Mouse (Mus musculus) neural tube, embryonic 12.5 days (tissue): Measurements from ENCODE around the gene Olfr612. TPM values are rescaled to one million over a fixed set of nuclear protein-coding genes. Genes with fewer than 3 reads are reported as not detected.
"Not testable (repeated sequence)": the region's sequence is repeated elsewhere in the genome, so short reads cannot be mapped to it uniquely, and the experiment has no call there.

ENCODE experiments used
- ATAC-seq: fragments of 200-750 bp; cut with Nextera tagmentation; 2 replicates; pipeline ENCODE4 v1.8.0; 2017; ENCODE audit warnings: low read depth, mild to moderate bottlenecking, moderate TSS enrichment, moderate library complexity; ENCODE audit not compliant: low FRiP score
- H3K27ac ChIP-seq: fragments of 300-500 bp; sonication (generic); 2 replicates; pipeline ENCODE4 v1.5.1; 2016
- H3K27me3 ChIP-seq: fragments of 300-500 bp; sonication (generic); replicated peaks from 2 replicates; pipeline ENCODE4 v1.6.1; 2016; ENCODE audit warnings: mild to moderate bottlenecking
- H3K36me3 ChIP-seq: fragments of 300-500 bp; sonication (generic); 2 replicates; pipeline ENCODE4 v1.6.1; 2016; ENCODE audit warnings: mild to moderate bottlenecking
- H3K4me1 ChIP-seq: fragments of 300-500 bp; sonication (generic); 2 replicates; pipeline ENCODE4 v1.6.1; 2016
- H3K4me2 ChIP-seq: fragments of 300-500 bp; sonication (generic); replicated peaks from 2 replicates; pipeline ENCODE4 v1.6.1; 2016; ENCODE audit warnings: mild to moderate bottlenecking
- H3K4me3 ChIP-seq: fragments of 300-500 bp; sonication (generic); 2 replicates; pipeline ENCODE4 v1.5.1; 2016
- H3K9ac ChIP-seq: fragments of 300-500 bp; sonication (generic); 2 replicates; pipeline ENCODE4 v1.6.1; 2016; ENCODE audit warnings: mild to moderate bottlenecking
- H3K9me3 ChIP-seq: fragments of 300-500 bp; sonication (generic); 2 replicates; pipeline ENCODE4 v1.6.1; 2016; ENCODE audit warnings: mild to moderate bottlenecking
- WGBS: fragments of 180-500 bp; shearing (Covaris S2); methylation state at CpG from one replicate; pipeline ENCODE4 v1.1.7; 2016; 5-methylcytosine and 5-hydroxymethylcytosine counted together
- microRNA-seq: library from miRNA; unstranded; fragments of <30 nt; microRNA quantifications from one replicate; pipeline ENCODE4, GENCODE M21; 2017
- polyA plus RNA-seq: library from polyadenylated mRNA; unstranded; fragments of >200 nt; fragmentation: Nextera tagmentation; extraction: Ambion mirVana; gene quantifications from 2 replicates; pipeline ENCODE4 v1.2.1, GENCODE M21; 2016

The Olfr612 gene
- not detected in 2 replicates for polyA plus RNA-seq

DNA sequence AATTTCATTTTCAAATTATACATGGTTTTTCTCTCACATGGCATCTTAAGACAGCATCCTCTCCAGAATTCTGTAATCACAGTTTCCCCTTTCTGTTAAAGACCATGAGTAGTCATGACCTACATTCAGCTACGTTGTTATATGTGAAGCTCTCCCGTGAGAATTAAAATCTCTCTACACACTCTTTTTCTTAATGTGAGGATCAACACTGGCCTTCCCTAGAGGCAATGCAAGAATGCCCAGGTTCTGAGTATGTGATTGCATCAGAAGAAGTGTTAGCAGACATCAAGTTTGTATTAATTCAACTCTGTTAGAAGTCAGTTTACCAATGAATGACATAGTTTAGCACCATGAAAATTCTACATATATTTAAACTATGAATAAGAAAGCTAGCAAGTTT lies at the start of gene Olfr612:
TSS of gene Olfr612 (minus strand) at position 101 of the 400 bp plus-strand sequence.
- H3K4me3 ChIP-seq, H3K9me3 ChIP-seq, H3K36me3 ChIP-seq, H3K9ac ChIP-seq, H3K4me2 ChIP-seq, H3K27ac ChIP-seq, ATAC-seq, H3K4me1 ChIP-seq, H3K27me3 ChIP-seq: not testable (repeated sequence)
- WGBS = 87% methylated on average over 2 of the region's 2 CpGs

DNA sequence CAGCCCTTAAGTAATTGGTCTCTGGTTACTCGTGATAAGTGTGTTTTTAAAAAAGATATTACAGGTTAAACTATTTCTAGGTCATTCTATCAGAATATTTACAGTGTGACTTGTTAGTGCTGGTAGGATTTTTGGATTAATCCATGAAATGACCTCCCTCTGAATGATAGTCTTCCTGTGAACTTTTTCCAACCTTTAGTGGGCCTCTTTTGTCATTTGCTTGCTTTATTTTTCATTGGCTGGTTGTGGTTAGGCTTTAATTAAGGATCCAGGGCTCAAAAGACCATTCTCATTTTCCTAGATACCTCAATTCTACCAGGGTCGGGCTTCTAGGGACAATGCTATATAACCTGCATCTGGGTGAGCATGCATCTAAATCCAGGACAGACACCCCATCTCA lies 47.3 kb upstream of the Olfr612 start, which contains the start of gene Olfr618:
TSS of gene Olfr618 (plus strand) at position 301 of the 400 bp plus-strand sequence.
- WGBS = 67% methylated on average over 2 of the region's 2 CpGs
- no peak within 1 kb of the TSS for H3K9ac ChIP-seq

DNA sequence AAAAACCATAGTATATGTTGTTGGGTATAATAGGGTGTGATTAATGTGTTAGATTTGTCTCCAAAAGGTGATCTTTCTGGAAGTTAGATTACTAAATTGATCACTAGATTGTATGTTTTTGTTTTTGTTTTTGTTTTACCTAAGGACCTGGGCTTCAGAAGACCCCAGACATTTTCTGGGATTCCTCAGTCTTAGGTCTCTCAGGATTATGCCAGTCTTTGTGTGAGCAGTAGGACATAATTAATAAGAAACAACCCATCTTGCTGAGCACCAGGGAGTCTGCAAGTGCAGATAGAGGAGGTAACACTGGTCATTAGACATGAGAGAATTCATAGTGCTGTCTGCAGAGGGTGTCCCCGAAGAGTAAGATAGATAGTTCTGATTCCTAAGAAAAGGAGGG lies 30.2 kb upstream of the Olfr612 start, which contains the start of gene Olfr617:
TSS of gene Olfr617 (plus strand) at position 301 of the 400 bp plus-strand sequence.
- H3K27ac ChIP-seq = no peak within 1 kb of the TSS
- no peak within 1 kb of the TSS for H3K4me2 ChIP-seq
- H3K4me1 ChIP-seq = no peaks in the 10 kb centered on the region
- WGBS = 81% methylated on average over 1 of the region's 1 CpGs
- H3K9ac ChIP-seq = no peak within 1 kb of the TSS
- H3K27me3 ChIP-seq = no peaks in the 10 kb centered on the region
- no peak within 1 kb of the TSS for H3K4me3 ChIP-seq
- no peaks in the 10 kb centered on the region for H3K9me3 ChIP-seq
- ATAC-seq = no peak
- H3K36me3 ChIP-seq = no peaks in the 10 kb centered on the region

More for the DNA sequence above, 47.3 kb upstream of the Olfr612 start, which contains the start of gene Olfr618:
- Histone ChIP-seq H3K36me3 (no peaks in the 10 kb centered on the region), H3K4me2 (no peak within 1 kb of the TSS), H3K4me1 (no peaks in the 10 kb centered on the region), H3K27me3 (no peaks in the 10 kb centered on the region), H3K9me3 (no peaks in the 10 kb centered on the region), H3K27ac (no peak within 1 kb of the TSS), H3K4me3 (no peak within 1 kb of the TSS)
- no peak for ATAC-seq

DNA sequence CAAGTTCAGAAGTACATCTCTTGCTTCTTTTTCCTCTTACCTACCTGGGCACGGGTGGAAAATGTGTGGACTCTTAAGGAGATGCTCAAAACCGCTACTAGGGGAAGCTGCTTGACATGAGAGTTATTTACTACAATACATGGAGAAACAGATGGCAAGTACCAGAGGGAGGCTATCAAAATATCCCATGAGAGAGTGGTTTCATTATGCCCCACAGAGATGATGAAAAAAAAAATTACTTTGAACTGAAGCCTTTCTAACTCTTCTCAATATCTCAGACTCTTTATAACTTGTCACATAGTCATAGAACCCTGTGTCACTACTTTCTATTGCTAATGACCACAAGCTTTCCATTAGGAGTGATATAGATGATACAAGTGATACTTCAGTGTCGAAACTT lies 26.5 kb upstream of the Olfr612 start, which contains the start of gene Olfr616:
TSS of gene Olfr616 (minus strand) at position 101 of the 400 bp plus-strand sequence.
- H3K27ac ChIP-seq = no peak within 1 kb of the TSS
- H3K9ac ChIP-seq = no peak within 1 kb of the TSS
- no peaks in the 10 kb centered on the region for H3K9me3 ChIP-seq
- H3K36me3 ChIP-seq = no peaks in the 10 kb centered on the region
- WGBS = 75% methylated on average over 3 of the region's 3 CpGs
- no peaks in the 10 kb centered on the region for H3K27me3 ChIP-seq
- H3K4me3 ChIP-seq = no peak within 1 kb of the TSS
- no peaks in the 10 kb centered on the region for H3K4me1 ChIP-seq
- no peak within 1 kb of the TSS for H3K4me2 ChIP-seq
- no peak for ATAC-seq

DNA sequence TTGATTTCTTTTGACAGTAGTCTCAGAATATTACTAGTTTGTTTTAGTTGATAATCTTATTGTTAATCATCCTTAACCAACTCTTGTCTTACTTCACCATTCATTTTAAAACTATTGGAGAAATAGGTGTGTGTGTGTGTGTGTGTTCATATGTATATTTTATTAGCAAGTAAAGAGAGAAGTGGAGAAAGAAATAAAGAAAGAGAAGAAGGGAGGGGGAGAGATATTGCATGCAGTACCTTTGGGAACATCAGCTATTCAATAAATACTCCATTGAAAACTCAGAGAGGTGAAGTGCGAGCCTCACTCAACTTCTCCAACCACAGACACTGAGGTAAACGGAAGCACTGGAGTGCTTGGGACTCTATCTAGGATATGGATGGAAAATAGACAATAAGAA lies 13.3 kb upstream of the Olfr612 start, which contains the start of gene Olfr615:
TSS of gene Olfr615 (plus strand) at position 301 of the 400 bp plus-strand sequence.
- ATAC-seq = no peak
- 87% methylated on average over 2 of the region's 2 CpGs for WGBS

DNA sequence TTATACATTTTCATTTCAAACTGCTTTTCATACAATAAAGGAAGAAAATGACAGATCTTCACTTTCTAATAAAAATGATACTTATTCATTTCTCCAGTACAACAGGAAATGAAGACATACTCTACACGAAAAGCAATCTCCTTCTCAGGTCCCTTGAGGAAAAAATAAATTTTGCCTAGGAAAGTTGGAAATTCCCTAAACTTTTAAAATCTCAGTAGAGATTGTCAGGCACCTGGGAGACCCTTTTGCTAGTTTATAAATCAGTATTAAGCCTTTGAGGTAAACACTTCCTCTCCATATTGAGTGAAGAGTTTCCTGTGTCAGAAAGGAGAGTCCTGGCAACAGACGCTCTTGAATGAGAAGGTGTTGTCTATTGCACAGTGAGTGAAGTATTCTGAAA lies 5.3 kb upstream of the Olfr612 start, which contains the start of gene Olfr613:
TSS of gene Olfr613 (plus strand) at position 301 of the 400 bp plus-strand sequence.
- 91% methylated on average over 2 of the region's 2 CpGs for WGBS
- Histone ChIP-seq H3K9ac (no peak within 1 kb of the TSS), H3K36me3 (no peaks in the 10 kb centered on the region), H3K4me2 (no peak within 1 kb of the TSS), H3K4me3 (no peak within 1 kb of the TSS), H3K27me3 (no peaks in the 10 kb centered on the region), H3K27ac (no peak within 1 kb of the TSS), H3K4me1 (no peaks in the 10 kb centered on the region), H3K9me3 (no peaks in the 10 kb centered on the region)
- ATAC-seq = no peak

More for the DNA sequence above, 13.3 kb upstream of the Olfr612 start, which contains the start of gene Olfr615:
- Histone ChIP-seq H3K27ac (no peak within 1 kb of the TSS), H3K4me1 (no peaks in the 10 kb centered on the region), H3K4me2 (no peak within 1 kb of the TSS), H3K9ac (no peak within 1 kb of the TSS), H3K36me3 (no peaks in the 10 kb centered on the region), H3K4me3 (no peak within 1 kb of the TSS), H3K9me3 (no peaks in the 10 kb centered on the region), H3K27me3 (no peaks in the 10 kb centered on the region)

DNA sequence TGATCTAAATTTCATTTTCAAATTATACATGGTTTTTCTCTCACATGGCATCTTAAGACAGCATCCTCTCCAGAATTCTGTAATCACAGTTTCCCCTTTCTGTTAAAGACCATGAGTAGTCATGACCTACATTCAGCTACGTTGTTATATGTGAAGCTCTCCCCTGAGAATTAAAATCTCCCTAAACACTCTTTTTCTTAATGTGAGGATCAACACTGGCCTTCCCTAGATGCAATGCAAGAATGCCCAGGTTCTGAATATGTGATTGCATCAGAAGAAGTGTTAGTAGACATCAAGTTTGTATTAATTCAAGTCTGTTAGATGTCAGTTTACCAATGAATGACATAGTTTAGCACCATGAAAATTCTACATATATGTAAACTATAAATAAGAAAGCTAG lies 21.8 kb downstream of the Olfr612 start, which contains the start of gene Olfr611:
TSS of gene Olfr611 (minus strand) at position 101 of the 400 bp plus-strand sequence.
- H3K27me3 ChIP-seq, H3K9ac ChIP-seq, ATAC-seq, H3K27ac ChIP-seq, H3K36me3 ChIP-seq, H3K4me3 ChIP-seq, H3K4me2 ChIP-seq, H3K4me1 ChIP-seq, H3K9me3 ChIP-seq: not testable (repeated sequence)
- 69% methylated on average over 1 of the region's 1 CpGs for WGBS

DNA sequence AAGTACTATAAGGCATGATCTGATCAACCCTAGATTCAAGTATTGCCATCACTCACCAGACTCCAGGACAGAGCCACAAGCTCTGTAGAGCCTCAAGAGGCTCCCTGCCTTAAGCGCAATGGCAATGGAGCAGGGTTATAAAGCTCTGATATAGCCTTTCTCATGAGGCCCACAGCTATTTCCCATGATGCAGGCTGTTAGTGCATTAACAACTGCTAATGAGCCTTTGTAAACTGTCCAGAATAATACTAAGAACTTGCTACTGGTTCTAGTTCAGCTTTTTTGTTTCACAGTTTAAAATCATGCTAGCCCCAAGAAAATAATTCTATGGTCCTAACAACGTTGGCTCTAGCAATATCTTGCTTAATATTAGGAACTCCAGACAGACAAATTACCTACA lies 30.5 kb downstream of the Olfr612 start, which contains the start of gene Olfr610:
TSS of gene Olfr610 (minus strand) at position 101 of the 400 bp plus-strand sequence.
- Histone ChIP-seq H3K4me2 (no peak within 1 kb of the TSS), H3K4me1 (no peaks in the 10 kb centered on the region), H3K9ac (no peak within 1 kb of the TSS), H3K9me3 (no peaks in the 10 kb centered on the region), H3K36me3 (no peaks in the 10 kb centered on the region), H3K4me3 (no peak within 1 kb of the TSS), H3K27ac (no peak within 1 kb of the TSS), H3K27me3 (no peaks in the 10 kb centered on the region)
- WGBS = 83% methylated on average over 2 of the region's 2 CpGs
- ATAC-seq = no peak

DNA sequence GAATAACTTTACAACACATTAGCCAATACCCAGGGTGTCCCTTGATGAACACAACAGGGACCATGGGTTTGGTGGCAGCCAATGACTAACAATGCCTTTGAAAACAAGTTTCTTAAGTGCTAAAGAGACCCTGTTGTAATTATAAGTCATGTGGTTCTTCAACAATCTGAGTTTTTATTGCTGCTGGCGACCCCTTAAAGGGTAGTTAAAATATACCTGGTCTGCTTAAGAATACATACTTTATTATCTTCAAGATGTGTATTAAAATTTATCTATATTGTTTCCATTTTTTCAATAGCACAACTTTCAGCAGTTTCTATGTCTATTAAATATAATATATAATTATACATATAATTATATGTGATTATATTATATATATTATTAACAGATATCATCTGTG lies 44.6 kb downstream of the Olfr612 start, which contains the start of gene Olfr609:
TSS of gene Olfr609 (minus strand) at position 101 of the 400 bp plus-strand sequence.
- WGBS = 74% methylated on average over 1 of the region's 1 CpGs

More for the DNA sequence above, 44.6 kb downstream of the Olfr612 start, which contains the start of gene Olfr609:
- no peaks in the 10 kb centered on the region for H3K4me1 ChIP-seq
- no peak within 1 kb of the TSS for H3K9ac ChIP-seq
- no peaks in the 10 kb centered on the region for H3K27me3 ChIP-seq
- H3K9me3 ChIP-seq = no peaks in the 10 kb centered on the region
- no peak within 1 kb of the TSS for H3K27ac ChIP-seq
- no peak for ATAC-seq
- H3K4me3 ChIP-seq = no peak within 1 kb of the TSS
- no peaks in the 10 kb centered on the region for H3K36me3 ChIP-seq
- H3K4me2 ChIP-seq = no peak within 1 kb of the TSS

Small RNA genes lying within 50 kb of the gene (microRNA-seq; reads per million reads assigned to microRNA genes)
- not detected for gene Gm26506

Other genes starting within 250 kb of the Olfr612 start
- not detected in 2 replicates for gene Olfr596, start 237.1 kb downstream of the Olfr612 start, polyA plus RNA-seq
- gene Olfr597, start 226.4 kb downstream of the Olfr612 start, polyA plus RNA-seq = not detected in 2 replicates
- gene Olfr598, start 219.1 kb downstream of the Olfr612 start, polyA plus RNA-seq = not detected in 2 replicates
- not detected in 2 replicates for gene Olfr599, start 206.8 kb downstream of the Olfr612 start, polyA plus RNA-seq
- not detected in 2 replicates for gene Olfr600, start 193.0 kb downstream of the Olfr612 start, polyA plus RNA-seq
- gene Olfr601, start 180.1 kb downstream of the Olfr612 start, polyA plus RNA-seq = not detected in 2 replicates
- not detected in 2 replicates for gene Olfr603, start 156.5 kb downstream of the Olfr612 start, polyA plus RNA-seq
- not detected in 2 replicates for gene Usp17lc, start 127.6 kb downstream of the Olfr612 start, polyA plus RNA-seq
- not detected in 2 replicates for gene Olfr605, start 97.3 kb downstream of the Olfr612 start, polyA plus RNA-seq
- not detected in 2 replicates for gene Olfr606, start 93.7 kb downstream of the Olfr612 start, polyA plus RNA-seq
- not detected in 2 replicates for gene Olfr607, start 78.6 kb downstream of the Olfr612 start, polyA plus RNA-seq
- not detected in 2 replicates for gene Olfr608, start 72.8 kb downstream of the Olfr612 start, polyA plus RNA-seq
- not detected in 2 replicates for gene Olfr609, start 44.7 kb downstream of the Olfr612 start, polyA plus RNA-seq
- not detected in 2 replicates for gene Olfr610, start 30.6 kb downstream of the Olfr612 start, polyA plus RNA-seq
- not detected in 2 replicates for gene Olfr611, start 21.9 kb downstream of the Olfr612 start, polyA plus RNA-seq
- not detected in 2 replicates for gene Olfr613, start 5.4 kb upstream of the Olfr612 start, polyA plus RNA-seq
- not detected in 2 replicates for gene Olfr615, start 13.4 kb upstream of the Olfr612 start, polyA plus RNA-seq
- gene Olfr616, start 26.4 kb upstream of the Olfr612 start, polyA plus RNA-seq = not detected in 2 replicates
- gene Olfr617, start 30.3 kb upstream of the Olfr612 start, polyA plus RNA-seq = not detected in 2 replicates
- not detected in 2 replicates for gene Olfr618, start 47.4 kb upstream of the Olfr612 start, polyA plus RNA-seq
- gene Olfr619, start 57.9 kb upstream of the Olfr612 start, polyA plus RNA-seq = not detected in 2 replicates
- gene Olfr620, start 69.8 kb upstream of the Olfr612 start, polyA plus RNA-seq = not detected in 2 replicates
- gene Olfr622, start 100.0 kb upstream of the Olfr612 start, polyA plus RNA-seq = not detected in 2 replicates
- not detected in 2 replicates for gene Olfr623, start 121.0 kb upstream of the Olfr612 start, polyA plus RNA-seq
- gene Olfr624, start 128.5 kb upstream of the Olfr612 start, polyA plus RNA-seq = not detected in 2 replicates
- not detected in 2 replicates for gene Olfr625-ps1, start 140.0 kb upstream of the Olfr612 start, polyA plus RNA-seq
- gene Olfr243, start 172.0 kb upstream of the Olfr612 start, polyA plus RNA-seq = not detected in 2 replicates
- gene Olfr628, start 187.7 kb upstream of the Olfr612 start, polyA plus RNA-seq = not detected in 2 replicates
- gene Olfr629, start 202.2 kb upstream of the Olfr612 start, polyA plus RNA-seq = not detected in 2 replicates
- not detected in 2 replicates for gene Olfr630, start 214.6 kb upstream of the Olfr612 start, polyA plus RNA-seq
- not detected in 2 replicates for gene Olfr69, start 228.9 kb upstream of the Olfr612 start, polyA plus RNA-seq
- not detected in 2 replicates for gene Olfr68, start 237.0 kb upstream of the Olfr612 start, polyA plus RNA-seq
- gene Olfr67, start 249.1 kb upstream of the Olfr612 start, polyA plus RNA-seq = not detected in 2 replicates